Mouse (Mus musculus) testis, adult 2 months (tissue): Measurements from ENCODE around the gene Gm45785. TPM values are rescaled to one million over a fixed set of nuclear protein-coding genes. Genes with fewer than 3 reads are reported as not detected.

Source experiments
- H3K27ac ChIP-seq: fragments of 200-500 bp; 2 replicates; pipeline ENCODE4 v1.5.1; 2012; ENCODE audit warnings: low read depth, low read length; ENCODE audit not compliant: control insufficient read depth, insufficient read depth
- H3K27me3 ChIP-seq: fragments of 200-500 bp; 2 replicates; pipeline ENCODE4 v1.6.1; 2012; ENCODE audit warnings: mild to moderate bottlenecking, low read length, moderate library complexity; ENCODE audit not compliant: control insufficient read depth, insufficient read depth
- H3K36me3 ChIP-seq: fragments of 200-500 bp; 2 replicates; pipeline ENCODE4 v1.6.1; 2012; ENCODE audit warnings: mild to moderate bottlenecking, low read length; ENCODE audit not compliant: control insufficient read depth, insufficient read depth
- H3K4me1 ChIP-seq: fragments of 200-500 bp; 2 replicates; pipeline ENCODE4 v1.6.1; 2012; ENCODE audit warnings: low read length; ENCODE audit not compliant: control insufficient read depth, insufficient read depth
- H3K4me3 ChIP-seq: fragments of 200-500 bp; 2 replicates; pipeline ENCODE4 v1.5.1; 2012; ENCODE audit warnings: low read depth, mild to moderate bottlenecking, low read length, moderate library complexity, mixed read lengths; ENCODE audit not compliant: control insufficient read depth
- CTCF ChIP-seq: fragments of 200-500 bp; IDR thresholded peaks from 2 replicates; pipeline ENCODE4 v1.5.1; 2012; ENCODE audit warnings: low read depth, mild to moderate bottlenecking, inconsistent platforms, low read length, moderate library complexity; ENCODE audit not compliant: control insufficient read depth, insufficient read depth, insufficient replicate concordance
- POLR2A ChIP-seq: fragments of 200-500 bp; IDR thresholded peaks from 2 replicates; pipeline ENCODE4 v1.6.1; 2012; ENCODE audit warnings: low read depth, mild to moderate bottlenecking, inconsistent platforms, low read length, moderate library complexity; ENCODE audit not compliant: control insufficient read depth
- polyA plus RNA-seq: library from polyadenylated mRNA; depleted of rRNA; stranded (reverse); fragments of >200 nt; gene quantifications from 2 replicates; pipeline ENCODE4 v1.2.3, GENCODE M21; 2012

Gm45785 gene
- polyA plus RNA-seq, 1 experiment = not detected

- peaks cover 16% of the 10 kb centered on the region for H3K4me1 ChIP-seq
- no peaks in the 10 kb centered on the region for H3K27me3 ChIP-seq
- H3K4me3 ChIP-seq = peak within 1 kb of the TSS; percentile 97
- no peaks in the 10 kb centered on the region for H3K36me3 ChIP-seq
- H3K27ac ChIP-seq = peak within 1 kb of the TSS; percentile 92
- TF ChIP-seq POLR2A (peak; percentile 38), CTCF (no peak)
Observed at GRCm38 (mm10) chr7:140856785-140857549, 836 bp upstream of the Gm45785 start, which contains the start of gene Ric8a. Gene Ric8a, plus strand, starts transcription at chr7:140856957.

DNA sequence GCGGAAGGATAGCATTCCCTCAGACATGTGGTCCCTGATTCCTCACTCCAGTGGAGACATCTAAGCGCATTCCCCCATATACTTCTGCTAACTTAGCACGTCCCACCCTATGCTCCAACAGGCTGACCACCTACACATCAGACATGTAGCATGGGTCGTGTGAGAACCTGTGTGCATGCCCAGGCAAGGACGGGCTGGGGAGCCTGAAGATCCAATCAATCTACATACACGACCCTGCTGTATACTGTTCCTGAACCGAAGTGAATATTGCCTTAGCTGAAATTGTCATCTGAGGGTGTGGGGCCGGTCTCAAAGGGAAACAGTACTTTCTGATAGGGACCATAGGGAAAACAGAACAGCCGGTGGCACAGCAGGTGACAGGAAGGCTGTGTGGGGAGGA lies 950 bp downstream of the Gm45785 start:
- H3K4me1 ChIP-seq = peaks cover 16% of the 10 kb centered on the region
- peak overlapping the region; percentile 97 for H3K4me3 ChIP-seq
- H3K36me3 ChIP-seq = no peaks in the 10 kb centered on the region
- no peaks in the 10 kb centered on the region for H3K27me3 ChIP-seq
- H3K27ac ChIP-seq = no peak overlapping the region
- no peak for TF ChIP-seq POLR2A

DNA sequence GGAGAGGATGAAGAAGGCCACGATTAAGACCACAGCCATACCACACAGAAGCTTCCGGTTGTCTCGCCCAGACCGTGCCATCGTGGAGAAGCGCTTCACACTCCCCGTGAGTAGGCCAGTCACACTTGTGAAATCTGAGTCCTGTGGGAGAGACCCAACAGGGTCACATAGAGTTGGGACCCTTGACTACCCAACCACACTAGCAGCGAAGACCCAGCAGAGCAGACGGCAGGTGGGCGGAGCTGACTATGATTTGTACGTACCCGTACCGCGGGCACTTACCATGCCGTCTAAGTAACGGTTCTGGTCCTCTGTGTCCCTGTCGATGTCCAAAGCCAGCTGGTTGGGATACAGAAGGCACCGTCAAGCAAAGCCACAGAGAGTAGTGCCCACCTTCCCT lies 1.6 kb downstream of the Gm45785 start:
- TF ChIP-seq CTCF = no peak
- TF ChIP-seq POLR2A = no peak
- H3K4me3 ChIP-seq = peak overlapping the region; percentile 97
- H3K4me1 ChIP-seq = peaks cover 16% of the 10 kb centered on the region
- no peaks in the 10 kb centered on the region for H3K27me3 ChIP-seq
- H3K36me3 ChIP-seq = no peaks in the 10 kb centered on the region
- no peak overlapping the region for H3K27ac ChIP-seq

- Histone ChIP-seq H3K27ac (no peak overlapping the region), H3K4me3 (no peak overlapping the region), H3K27me3 (no peaks in the 10 kb centered on the region), H3K4me1 (peaks cover 16% of the 10 kb centered on the region), H3K36me3 (no peaks in the 10 kb centered on the region)
- 0 out of 2 replicates have a peak, but pooled peaks have one; percentile 14 for TF ChIP-seq POLR2A
- TF ChIP-seq CTCF = no peak
Observed at GRCm38 (mm10) chr7:140853386-140853785, 2.7 kb downstream of the Gm45785 start.

- no peak overlapping the region for H3K4me3 ChIP-seq
- H3K4me1 ChIP-seq = peaks cover 8% of the 10 kb centered on the region
- H3K27ac ChIP-seq = no peak overlapping the region
- no peaks in the 10 kb centered on the region for H3K27me3 ChIP-seq
- no peaks in the 10 kb centered on the region for H3K36me3 ChIP-seq
- TF ChIP-seq CTCF (no peak), POLR2A (no peak)
Observed at GRCm38 (mm10) chr7:140851916-140852315, 4.2 kb downstream of the Gm45785 start.

DNA sequence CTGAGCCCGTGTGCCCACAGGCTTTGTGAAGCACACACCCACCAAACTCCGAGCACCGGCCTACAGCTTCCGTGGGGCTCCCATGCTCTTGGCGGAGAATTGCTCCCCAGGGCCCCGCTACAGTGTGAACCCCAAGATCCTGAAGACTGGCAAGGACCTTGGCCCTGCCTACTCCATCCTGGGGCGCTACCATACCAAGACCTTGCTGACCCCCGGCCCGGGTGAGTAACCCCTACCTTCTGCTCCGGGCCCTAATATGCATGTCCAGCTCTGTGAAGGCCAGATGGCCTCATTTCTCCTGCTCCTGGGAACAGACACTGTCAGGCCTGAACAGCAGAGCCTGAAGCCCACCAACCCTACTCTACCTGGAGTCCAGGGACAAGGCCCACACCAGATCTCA lies 7.5 kb downstream of the Gm45785 start:
- Histone ChIP-seq H3K27me3 (no peaks in the 10 kb centered on the region), H3K27ac (no peak overlapping the region), H3K4me3 (peak overlapping the region; percentile 74), H3K36me3 (no peaks in the 10 kb centered on the region), H3K4me1 (peaks cover 3% of the 10 kb centered on the region; the same call in 1 of the 2 replicates)
- TF ChIP-seq CTCF (no peak), POLR2A (no peak)

- H3K27ac ChIP-seq = 0 out of 2 replicates have a peak within 1 kb of the TSS, but pooled peaks have one; percentile 40
- TF ChIP-seq CTCF (no peak), POLR2A (peak; percentile 23; the same call in 1 of the 2 replicates)
- peaks cover 3% of the 10 kb centered on the region; the same call in 1 of the 2 replicates for H3K4me1 ChIP-seq
- H3K36me3 ChIP-seq = no peaks in the 10 kb centered on the region
- H3K4me3 ChIP-seq = peak within 1 kb of the TSS; percentile 74
- H3K27me3 ChIP-seq = no peaks in the 10 kb centered on the region
Observed at GRCm38 (mm10) chr7:140847755-140848580, 8.2 kb downstream of the Gm45785 start, which contains the start of gene Odf3. Gene Odf3, plus strand, starts transcription at chr7:140847805.
